Comparison of ENCODE assay signal across 8 mouse cellular contexts in the genomic region with DNA sequence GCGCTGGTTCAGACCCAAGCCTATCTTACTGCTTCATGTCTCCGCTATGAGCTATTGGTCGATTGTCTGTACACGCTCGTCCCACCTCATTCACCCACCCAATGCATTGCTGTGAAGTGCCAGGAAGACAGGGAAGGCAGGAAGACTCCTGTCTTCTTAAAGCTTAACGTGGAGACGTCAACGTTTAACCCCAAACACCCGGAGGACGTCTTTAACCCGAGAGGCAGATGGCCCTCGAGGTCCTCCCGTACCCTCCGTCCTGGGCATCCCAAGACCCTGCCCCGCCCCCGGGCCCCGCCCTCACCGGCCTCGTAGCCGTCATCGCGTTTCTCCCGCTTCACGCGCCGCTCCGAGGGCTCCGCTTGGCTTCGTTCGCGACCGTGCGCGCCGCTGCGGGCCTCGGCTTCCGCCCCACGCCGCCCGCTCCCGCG. TPM values are rescaled to one million over a fixed set of nuclear protein-coding genes. Genes with fewer than 3 reads are reported as not detected.
DNase-seq lines count a peak whose midpoint lies in the region; ATAC-seq and TF ChIP-seq lines count a peak whose summit lies in the region.

No protein-coding gene starts in this region.

- H3K4me2 ChIP-seq in kidney, embryonic 14.5 days (replicated peaks; ENCODE audit: low read depth, low read length), result peak overlapping the region; percentile 72
- peak overlapping the region; percentile 95 for H3K4me2 ChIP-seq in hindbrain, embryonic 14.5 days (replicated peaks)

- WGBS in kidney, embryonic 14.5 days, result under 1% methylated on average over 43 of the region's 43 CpGs
- under 1% methylated on average over 43 of the region's 43 CpGs for WGBS in hindbrain, embryonic 14.5 days

- no peaks in the 10 kb centered on the region for H3K9me3 ChIP-seq in kidney, embryonic 14.5 days (ENCODE audit: control insufficient read depth, low read length)
- no peaks in the 10 kb centered on the region for H3K9me3 ChIP-seq in ES-E14 (ENCODE audit: control insufficient read depth, insufficient read depth, low read depth, low read length)
- H3K9me3 ChIP-seq in hindbrain, embryonic 14.5 days (ENCODE audit: control insufficient read depth, low read length), result no peaks in the 10 kb centered on the region

- DNase-seq in kidney, adult 18-20 months, result no peak
- DNase-seq in ES-E14 (ENCODE audit: low read depth, low spot score), result no peak
- peak; percentile 36 for DNase-seq in embryo, embryonic 10.5 days (ENCODE audit: low spot score)
- DNase-seq in hindbrain, embryonic 14.5 days (ENCODE audit: low spot score), result no peak
- DNase-seq in lung, postnatal 10 days, result peak; percentile 56
- DNase-seq in B cell, adult 2 months, result no peak
- no peak for DNase-seq in layer of hippocampus, adult 9-10 months (ENCODE audit: low spot score)

- no peaks in the 10 kb centered on the region for H3K27me3 ChIP-seq in kidney, embryonic 14.5 days (ENCODE audit: control insufficient read depth, insufficient read depth, low read length)
- H3K27me3 ChIP-seq in hindbrain, embryonic 14.5 days (ENCODE audit: control insufficient read depth, insufficient read depth, low read length), result peaks cover 4% of the 10 kb centered on the region

- H3K36me3 ChIP-seq in kidney, embryonic 14.5 days (ENCODE audit: control insufficient read depth, insufficient read depth, low read length), result peaks cover 32% of the 10 kb centered on the region
- peaks cover 26% of the 10 kb centered on the region for H3K36me3 ChIP-seq in ES-E14 (ENCODE audit: control insufficient read depth, insufficient read depth, low read length, poor library complexity, severe bottlenecking)
- peaks cover 38% of the 10 kb centered on the region for H3K36me3 ChIP-seq in hindbrain, embryonic 14.5 days (replicated peaks; ENCODE audit: control insufficient read depth, insufficient read depth)

- H3K9ac ChIP-seq in kidney, embryonic 14.5 days (ENCODE audit: low read depth, low read length), result peak overlapping the region; percentile 95
- peak overlapping the region; percentile 94 for H3K9ac ChIP-seq in ES-E14 (ENCODE audit: insufficient read depth, low read depth, low read length, poor library complexity, severe bottlenecking)
- peak overlapping the region; percentile 89 for H3K9ac ChIP-seq in hindbrain, embryonic 14.5 days

- H3K4me3 ChIP-seq in kidney, embryonic 14.5 days (ENCODE audit: low read length), result peak overlapping the region; percentile 97
- H3K4me3 ChIP-seq in ES-E14 (ENCODE audit: insufficient read depth in 1 of 2, low read depth in 1 of 2, low read length in 2 of 2, poor library complexity in 1 of 2, severe bottlenecking in 1 of 2), result peak overlapping the region; percentile 94 to 96
- peak overlapping the region; percentile 94 for H3K4me3 ChIP-seq in hindbrain, embryonic 14.5 days (replicated peaks; ENCODE audit: low read length)

- peak overlapping the region; percentile 76; the same call in 1 of the 2 replicates for H3K27ac ChIP-seq in kidney, embryonic 14.5 days (ENCODE audit: low read depth, low read length)
- peak overlapping the region; percentile 70 for H3K27ac ChIP-seq in ES-E14 (ENCODE audit: insufficient read depth, low read depth, low read length, poor library complexity, severe bottlenecking)
- H3K27ac ChIP-seq in hindbrain, embryonic 14.5 days, result peak overlapping the region; percentile 84

- ATAC-seq in kidney, embryonic 14.5 days (ENCODE audit: low FRiP score, low TSS enrichment), result peak; percentile 42; the same call in 1 of the 2 replicates
- ATAC-seq in hindbrain, embryonic 14.5 days (ENCODE audit: low FRiP score), result peak; percentile 26; the same call in 1 of the 2 replicates

- in situ Hi-C loops in ES-E14 (cut with MboI; ENCODE audit: low sequenced_read_pairs in 2 of 2, unreplicated experiment in 2 of 2), result no loop called here

- peaks cover 16% of the 10 kb centered on the region for H3K4me1 ChIP-seq in kidney, embryonic 14.5 days (ENCODE audit: control insufficient read depth, insufficient read depth, low read length)
- peaks cover 2 to 15% of the 10 kb centered on the region in 2 experiments; a peak in 1 of 4 replicates for H3K4me1 ChIP-seq in ES-E14 (ENCODE audit: control insufficient read depth in 2 of 2, insufficient read depth in 2 of 2, low read length in 2 of 2, poor library complexity in 1 of 2)
- H3K4me1 ChIP-seq in hindbrain, embryonic 14.5 days (replicated peaks; ENCODE audit: control insufficient read depth, insufficient read depth, low read length), result peaks cover 32% of the 10 kb centered on the region

TF ChIP-seq in ES-E14, 5 proteins besides CTCF, POLR2A, EP300 and RAD21:
- TF ChIP-seq ZC3H11A (IDR thresholded peaks at IDR 0.05; ENCODE audit: borderline replicate concordance, low read depth, low read length) (no peak), ZNF384 (IDR thresholded peaks at IDR 0.05; ENCODE audit: low read depth, low read length) (no peak), MAFK (IDR thresholded peaks at IDR 0.05; ENCODE audit: insufficient read depth, low read depth, low read length) (no peak), CHD2 (IDR thresholded peaks at IDR 0.05; ENCODE audit: low read depth, low read length) (no peak), HCFC1 (IDR thresholded peaks at IDR 0.05; ENCODE audit: borderline replicate concordance, insufficient read depth, low read length) (no peak)
TF ChIP-seq in ES-E14: peak in this region for 0.

RNA-seq across cellular contexts. Expression of gene Sart1, which starts 0.5 kb away (rescaled TPM):
- 74.2 and 80.6 TPM in 2 replicates for polyA plus RNA-seq in kidney, embryonic 14.5 days (2014; fragmentation: Nextera tagmentation; extraction: Ambion mirVana)
- 111 and 118 TPM in 2 replicates for total RNA-seq in ES-E14 (2012; rRNA removed)
- polyA plus RNA-seq in hindbrain, embryonic 14.5 days (2014; fragmentation: Nextera tagmentation; extraction: Ambion mirVana), result 53.3 and 57.3 TPM in 2 replicates

RNA-seq across cellular contexts. Expression of gene Tsga10ip, which starts 14.3 kb away (rescaled TPM):
- polyA plus RNA-seq in kidney, embryonic 14.5 days (2014; fragmentation: Nextera tagmentation; extraction: Ambion mirVana), result 0.16 and 0.35 TPM in 2 replicates
- 1.5 and 2.7 TPM in 2 replicates for total RNA-seq in ES-E14 (2012; rRNA removed)
- polyA plus RNA-seq in hindbrain, embryonic 14.5 days (2014; fragmentation: Nextera tagmentation; extraction: Ambion mirVana), result not detected in 2 replicates

RNA-seq across cellular contexts. Expression of gene Banf1, which starts 21.1 kb away (rescaled TPM):
- 527 and 609 TPM in 2 replicates for polyA plus RNA-seq in kidney, embryonic 14.5 days (2014; fragmentation: Nextera tagmentation; extraction: Ambion mirVana)
- total RNA-seq in ES-E14 (2012; rRNA removed), result 213 and 281 TPM in 2 replicates
- 308 and 323 TPM in 2 replicates for polyA plus RNA-seq in hindbrain, embryonic 14.5 days (2014; fragmentation: Nextera tagmentation; extraction: Ambion mirVana)

RNA-seq across cellular contexts. Expression of gene Eif1ad, which starts 21.5 kb away (rescaled TPM):
- polyA plus RNA-seq in kidney, embryonic 14.5 days (2014; fragmentation: Nextera tagmentation; extraction: Ambion mirVana), result 49.9 and 57.1 TPM in 2 replicates
- total RNA-seq in ES-E14 (2012; rRNA removed), result 101 and 127 TPM in 2 replicates
- polyA plus RNA-seq in hindbrain, embryonic 14.5 days (2014; fragmentation: Nextera tagmentation; extraction: Ambion mirVana), result 35.0 and 37.2 TPM in 2 replicates

RNA-seq across cellular contexts. Expression of gene Drap1, which starts 36.8 kb away (rescaled TPM):
- polyA plus RNA-seq in kidney, embryonic 14.5 days (2014; fragmentation: Nextera tagmentation; extraction: Ambion mirVana), result 191 and 248 TPM in 2 replicates
- 121 and 124 TPM in 2 replicates for total RNA-seq in ES-E14 (2012; rRNA removed)
- polyA plus RNA-seq in hindbrain, embryonic 14.5 days (2014; fragmentation: Nextera tagmentation; extraction: Ambion mirVana), result 237 and 253 TPM in 2 replicates

Comparison
In these comparisons a context has a peak if more than half of its experiments do, and no peak if none do; other contexts are left out.
1. DNase-seq: peak in embryo, embryonic 10.5 days (single experiment) and lung, postnatal 10 days (single experiment); none in kidney, adult 18-20 months (single experiment), ES-E14 (single experiment), hindbrain, embryonic 14.5 days (single experiment), B cell, adult 2 months (0 of 2) and layer of hippocampus, adult 9-10 months (single experiment).
2. Peak in every context shown above with its lines, with median percentiles within 50 percentile points of each other: H3K27ac ChIP-seq, H3K4me3 ChIP-seq and H3K9ac ChIP-seq.